Mouse (Mus musculus) kidney, adult 11 months (tissue): ENCODE measurements around the gene Cd209f.
A peak's percentile ranks its signal among the peaks of the same experiment; 100 is the strongest.
"Not testable (repeated sequence)": the region's sequence is repeated elsewhere in the genome, so short reads cannot be mapped to it uniquely, and the experiment has no call there.

ENCODE experiments used
- DNase-seq: peaks from one replicate; pipeline ENCODE4 v3.0.0; 2022

The Cd209f gene

GRCm38 (mm10) chr8:4105735-4106134, at the start of gene Cd209f:
Gene Cd209f (minus strand): TSS chr8:4105835.
- not testable (repeated sequence) for DNase-seq

DNA sequence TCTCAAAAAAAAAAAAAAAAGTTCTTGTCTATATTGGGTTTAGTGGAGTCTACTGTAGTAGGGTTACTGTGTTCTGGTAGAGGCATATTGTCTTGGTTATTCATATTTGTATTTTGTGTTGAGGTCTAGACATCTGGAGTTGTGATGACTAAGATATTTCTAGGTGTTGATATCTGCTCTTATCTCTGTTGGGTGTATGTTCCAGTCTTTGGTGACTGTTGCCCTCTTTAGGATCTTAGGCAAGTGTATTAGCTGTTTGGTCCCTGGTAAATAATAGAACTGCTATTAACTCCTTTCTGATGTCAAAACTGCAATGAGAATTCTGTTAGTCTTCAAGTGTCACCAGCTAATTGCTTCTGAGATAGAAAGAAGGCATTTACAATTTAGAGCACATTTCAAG, 49.2 kb upstream of the Cd209f start:
- DNase-seq, result no peak

- DNase-seq, result no peak
These were observed 41.6 kb upstream of the Cd209f start for GRCm38 (mm10) chr8:4147272-4147671.

DNA sequence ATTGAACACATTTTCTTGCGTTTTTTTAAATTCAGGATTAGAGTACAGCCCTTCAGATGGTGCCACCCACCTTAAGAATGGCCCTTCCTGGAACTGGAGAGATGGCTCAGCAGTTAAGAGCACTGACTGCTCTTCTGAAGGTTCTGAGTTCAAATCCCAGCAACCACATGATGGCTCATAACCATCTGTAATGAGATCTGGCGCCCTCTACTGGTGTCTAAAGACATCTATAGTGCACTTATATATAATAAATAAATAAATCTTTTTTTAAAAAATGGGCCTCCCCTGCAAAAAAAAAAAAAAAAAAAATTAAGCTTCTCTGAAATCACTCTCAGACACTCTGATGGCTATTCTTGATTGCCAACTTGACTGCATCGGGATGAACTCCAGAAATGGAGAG, 36.1 kb upstream of the Cd209f start:
- no peak for DNase-seq

GRCm38 (mm10) chr8:4139660-4140646, 34.3 kb upstream of the Cd209f start:
- peak; percentile 48 for DNase-seq

DNA sequence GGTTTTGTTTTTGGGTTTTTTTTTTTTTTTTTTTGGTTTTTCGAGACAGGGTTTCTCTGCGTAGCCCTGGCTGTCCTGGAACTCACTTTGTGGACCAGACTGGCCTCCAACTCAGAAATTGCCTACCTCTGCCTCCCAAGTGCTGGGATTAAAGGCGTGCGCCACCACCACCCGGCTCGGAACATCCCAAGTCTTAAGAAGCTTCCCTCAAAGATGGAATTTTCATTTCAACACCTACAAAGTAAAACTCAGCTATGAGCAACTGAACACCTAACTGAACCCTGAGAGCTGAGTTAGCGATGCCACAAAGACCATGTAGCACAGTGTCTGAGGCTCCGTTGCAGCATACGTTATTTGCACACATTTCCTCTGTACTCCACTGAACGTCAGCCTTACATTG, 28.2 kb upstream of the Cd209f start, which contains the start of gene Cd209g:
Gene Cd209g, plus strand, starts transcription at position 301 of the 400 bp plus-strand sequence.
- DNase-seq, result no peak

- DNase-seq, result not testable (repeated sequence)
These were observed 17.1 kb downstream of the Cd209f start for GRCm38 (mm10) chr8:4088514-4088913.

DNA sequence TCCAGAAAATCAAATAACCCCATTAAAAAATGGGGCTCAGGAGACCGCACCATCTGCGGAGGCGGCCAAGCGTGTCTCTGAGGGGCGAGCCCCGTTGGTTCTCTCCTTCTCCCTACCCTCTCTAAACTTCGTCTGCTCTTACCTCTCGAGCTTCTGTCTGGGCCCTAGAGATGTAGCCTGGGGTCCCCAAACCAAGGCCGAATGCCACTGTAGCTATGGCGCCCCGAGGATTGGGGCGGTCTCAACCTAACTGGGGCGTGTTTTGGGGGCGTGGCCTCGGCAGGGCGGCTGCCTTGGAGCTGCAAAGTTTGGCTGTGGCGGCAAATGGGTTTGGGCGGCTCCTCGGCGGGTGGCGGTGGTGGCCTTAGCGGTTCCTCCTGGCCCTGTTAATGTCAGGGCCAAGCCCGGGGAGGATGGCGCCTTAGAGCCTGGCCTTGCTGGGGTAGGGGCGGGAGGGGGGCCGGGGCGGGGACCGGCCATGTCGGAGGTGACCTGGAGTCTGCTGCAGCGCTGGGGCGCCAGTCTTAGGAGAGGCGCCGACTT, 18.4 kb downstream of the Cd209f start:
- not testable (repeated sequence) for DNase-seq
